Mouse (Mus musculus) embryonic facial prominence, embryonic 12.5 days (tissue): ENCODE data around the gene C2cd2l. TPM values are rescaled to one million over a fixed set of nuclear protein-coding genes. Genes with fewer than 3 reads are reported as not detected.
"Not testable (repeated sequence)": the region's sequence is repeated elsewhere in the genome, so short reads cannot be mapped to it uniquely, and the experiment has no call there.

Experiments
- ATAC-seq: fragments of 200-750 bp; cut with Nextera tagmentation; 2 replicates; pipeline ENCODE4 v1.8.0; 2017; ENCODE audit not compliant: insufficient number of reproducible peaks, insufficient read depth, low FRiP score, low TSS enrichment
- H3K27ac ChIP-seq: fragments of 300-500 bp; sonication (generic); 2 replicates; pipeline ENCODE4 v1.5.1; 2016; ENCODE audit warnings: mild to moderate bottlenecking
- H3K27me3 ChIP-seq: fragments of 300-500 bp; sonication (generic); 2 replicates; pipeline ENCODE4 v1.6.1; 2016; ENCODE audit warnings: mild to moderate bottlenecking, moderate library complexity
- H3K36me3 ChIP-seq: fragments of 300-500 bp; sonication (generic); 2 replicates; pipeline ENCODE4 v1.6.1; 2016; ENCODE audit warnings: mild to moderate bottlenecking
- H3K4me1 ChIP-seq: fragments of 300-500 bp; sonication (generic); 2 replicates; pipeline ENCODE4 v1.6.1; 2016
- H3K4me2 ChIP-seq: fragments of 300-500 bp; sonication (generic); replicated peaks from 2 replicates; pipeline ENCODE4 v1.6.1; 2016; ENCODE audit warnings: mild to moderate bottlenecking, moderate library complexity
- H3K4me3 ChIP-seq: fragments of 300-500 bp; sonication (generic); 2 replicates; pipeline ENCODE4 v1.5.1; 2016; ENCODE audit warnings: mild to moderate bottlenecking
- H3K9ac ChIP-seq: fragments of 300-500 bp; sonication (generic); 2 replicates; pipeline ENCODE4 v1.6.1; 2016; ENCODE audit warnings: mild to moderate bottlenecking, moderate library complexity
- H3K9me3 ChIP-seq: fragments of 300-500 bp; sonication (generic); 2 replicates; pipeline ENCODE4 v1.6.1; 2016; ENCODE audit warnings: mild to moderate bottlenecking, moderate library complexity
- whole genome bisulfite sequencing: fragments of 180-500 bp; shearing (Covaris S2); methylation state at CpG from one replicate; pipeline ENCODE4 v1.1.7; 2016; 5-methylcytosine and 5-hydroxymethylcytosine counted together
- polyA plus RNA-seq: library from polyadenylated mRNA; unstranded; fragments of >200 nt; fragmentation: Nextera tagmentation; extraction: Ambion mirVana; gene quantifications from 2 replicates; pipeline ENCODE4 v1.2.1, GENCODE M21; 2016

C2cd2l gene
- polyA plus RNA-seq, 1 experiment from 2014 or later, result 9.4 TPM

GRCm38 (mm10) chr9:44324147-44324546 is 4.1 kb upstream of the C2cd2l start:
- no peak for ATAC-seq
- Histone ChIP-seq H3K4me2 (no peak overlapping the region), H3K36me3 (0 out of 2 replicates have a peak, but pooled peaks cover 4% of the 10 kb centered on the region), H3K9me3 (no peaks in the 10 kb centered on the region), H3K4me1 (peaks cover 20% of the 10 kb centered on the region), H3K9ac (no peak overlapping the region), H3K27me3 (no peaks in the 10 kb centered on the region), H3K27ac (no peak overlapping the region), H3K4me3 (no peak overlapping the region)
- WGBS, result 81% methylated on average over 6 of the region's 6 CpGs

- H3K4me1 ChIP-seq, result peaks cover 24% of the 10 kb centered on the region
- WGBS, result 92% methylated on average over 4 of the region's 4 CpGs
- H3K27me3 ChIP-seq, ATAC-seq, H3K9me3 ChIP-seq, H3K9ac ChIP-seq, H3K27ac ChIP-seq, H3K4me3 ChIP-seq, H3K36me3 ChIP-seq, H3K4me2 ChIP-seq: not testable (repeated sequence)
These were observed 3.6 kb upstream of the C2cd2l start for GRCm38 (mm10) chr9:44323656-44324055.

DNA sequence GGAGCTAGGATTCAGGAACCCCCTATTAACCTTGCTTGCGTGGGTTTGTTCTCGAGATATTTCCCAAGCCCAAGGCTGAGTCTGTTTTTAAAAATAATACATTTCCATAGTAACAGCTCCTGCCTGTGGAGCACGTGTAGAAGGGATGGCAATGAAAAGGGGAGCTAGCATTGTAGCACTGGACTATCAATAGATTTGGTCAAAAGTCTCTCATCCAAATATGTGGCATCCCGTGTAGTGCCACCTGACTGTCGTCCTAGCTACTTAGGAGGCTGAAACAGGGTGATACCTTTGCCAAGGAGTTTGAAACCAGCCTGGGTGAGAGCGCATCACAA is 681 bp upstream of the C2cd2l start:
- Histone ChIP-seq H3K27ac (0 out of 2 replicates have a peak overlapping the region, but pooled peaks have one; percentile 58), H3K4me2 (peak overlapping the region; percentile 92), H3K9ac (peak overlapping the region; percentile 89; the same call in 1 of the 2 replicates), H3K27me3 (no peaks in the 10 kb centered on the region), H3K9me3 (no peaks in the 10 kb centered on the region), H3K4me3 (peak overlapping the region; percentile 91), H3K4me1 (peaks cover 21% of the 10 kb centered on the region), H3K36me3 (peaks cover 16% of the 10 kb centered on the region)
- 20% methylated on average over 6 of the region's 6 CpGs for WGBS
- peak; percentile 4; the same call in 1 of the 2 replicates for ATAC-seq

- peak overlapping the region; percentile 89 for H3K9ac ChIP-seq
- peak overlapping the region; percentile 57; the same call in 1 of the 2 replicates for H3K27ac ChIP-seq
- peak overlapping the region; percentile 91 for H3K4me3 ChIP-seq
- no peaks in the 10 kb centered on the region for H3K9me3 ChIP-seq
- 2% methylated on average over 37 of the region's 37 CpGs for WGBS
- ATAC-seq, result no peak
- H3K4me2 ChIP-seq, result peak overlapping the region; percentile 92
- peaks cover 19% of the 10 kb centered on the region for H3K4me1 ChIP-seq
- peaks cover 30% of the 10 kb centered on the region for H3K36me3 ChIP-seq
- H3K27me3 ChIP-seq, result no peaks in the 10 kb centered on the region
These were observed 789 bp downstream of the C2cd2l start for GRCm38 (mm10) chr9:44319105-44319886.

- Histone ChIP-seq H3K27ac (no peak overlapping the region), H3K36me3 (peaks cover 35% of the 10 kb centered on the region), H3K27me3 (no peaks in the 10 kb centered on the region), H3K9me3 (no peaks in the 10 kb centered on the region), H3K9ac (no peak overlapping the region), H3K4me1 (peaks cover 19% of the 10 kb centered on the region), H3K4me2 (peak overlapping the region; percentile 92), H3K4me3 (peak overlapping the region; percentile 91)
- no peak for ATAC-seq
- 35% methylated on average over 3 of the region's 3 CpGs for WGBS
These were observed 1.3 kb downstream of the C2cd2l start for GRCm38 (mm10) chr9:44318826-44319095.

GRCm38 (mm10) chr9:44318076-44318825 is 1.8 kb downstream of the C2cd2l start:
- Histone ChIP-seq H3K4me1 (peaks cover 19% of the 10 kb centered on the region), H3K4me2 (peak overlapping the region; percentile 92), H3K27me3 (no peaks in the 10 kb centered on the region), H3K27ac (no peak overlapping the region), H3K9ac (no peak overlapping the region), H3K4me3 (peak overlapping the region; percentile 91; the same call in 1 of the 2 replicates), H3K36me3 (peaks cover 40% of the 10 kb centered on the region), H3K9me3 (no peaks in the 10 kb centered on the region)
- WGBS, result 59% methylated on average over 5 of the region's 5 CpGs
- ATAC-seq, result no peak

DNA sequence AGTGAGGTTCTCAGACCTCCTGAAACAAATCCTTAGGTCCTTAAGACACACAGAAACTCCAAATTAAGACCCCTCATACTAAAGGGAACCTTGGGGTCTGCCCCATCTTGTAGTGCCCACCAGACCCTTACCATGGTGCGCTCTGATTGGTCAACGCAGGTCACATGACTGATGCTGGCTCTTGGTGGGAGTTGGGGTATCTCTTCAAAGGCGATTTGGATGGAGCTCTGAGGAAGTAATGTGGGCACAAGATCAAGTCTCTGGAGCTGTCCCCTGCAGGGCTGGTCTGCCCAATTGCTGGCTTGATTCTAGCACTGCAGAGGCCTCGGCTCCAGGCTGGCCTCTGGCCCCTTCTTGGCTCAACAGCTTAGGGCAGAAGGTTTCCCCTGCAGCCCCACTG is 2.6 kb downstream of the C2cd2l start:
- Histone ChIP-seq H3K4me2 (no peak overlapping the region), H3K36me3 (peaks cover 47% of the 10 kb centered on the region), H3K9me3 (no peaks in the 10 kb centered on the region), H3K4me3 (no peak overlapping the region), H3K27ac (no peak overlapping the region), H3K4me1 (peaks cover 19% of the 10 kb centered on the region), H3K9ac (no peak overlapping the region), H3K27me3 (no peaks in the 10 kb centered on the region)
- ATAC-seq, result no peak
- 74% methylated on average over 4 of the region's 4 CpGs for WGBS

- H3K9me3 ChIP-seq, result no peaks in the 10 kb centered on the region
- peaks cover 4% of the 10 kb centered on the region; the same call in 1 of the 2 replicates for H3K27me3 ChIP-seq
- H3K9ac ChIP-seq, result no peak overlapping the region
- no peak overlapping the region for H3K4me3 ChIP-seq
- peaks cover 48% of the 10 kb centered on the region for H3K36me3 ChIP-seq
- no peak overlapping the region for H3K27ac ChIP-seq
- 94% methylated on average over 18 of the region's 18 CpGs for whole genome bisulfite sequencing
- H3K4me2 ChIP-seq, result no peak overlapping the region
- ATAC-seq, result no peak
- H3K4me1 ChIP-seq, result peaks cover 15% of the 10 kb centered on the region
These were observed 5.2 kb downstream of the C2cd2l start for GRCm38 (mm10) chr9:44314910-44315309.

DNA sequence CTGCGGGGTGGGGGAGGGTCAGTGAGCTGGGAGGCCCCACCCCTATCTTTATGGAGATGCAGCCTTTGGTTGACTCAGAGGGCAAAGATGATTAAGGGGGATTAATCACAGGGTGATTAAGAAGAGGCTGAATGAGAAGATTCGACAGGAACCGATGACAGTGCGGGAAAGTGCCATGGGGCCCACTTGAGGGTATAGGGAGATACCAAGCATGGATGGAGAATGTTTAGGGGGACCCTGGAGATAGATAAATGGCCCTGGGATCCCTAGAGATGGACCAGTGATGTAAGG is 5.9 kb downstream of the C2cd2l start:
- H3K4me1 ChIP-seq, result peaks cover 12% of the 10 kb centered on the region
- H3K27ac ChIP-seq, result no peak overlapping the region
- H3K36me3 ChIP-seq, result peaks cover 48% of the 10 kb centered on the region
- ATAC-seq, result no peak
- peaks cover 4% of the 10 kb centered on the region; the same call in 1 of the 2 replicates for H3K27me3 ChIP-seq
- 74% methylated on average over 4 of the region's 4 CpGs for WGBS
- no peak overlapping the region for H3K4me2 ChIP-seq
- no peak overlapping the region for H3K9ac ChIP-seq
- H3K9me3 ChIP-seq, result no peaks in the 10 kb centered on the region
- no peak overlapping the region for H3K4me3 ChIP-seq

- Histone ChIP-seq H3K4me3 (no peak overlapping the region), H3K27me3 (peaks cover 4% of the 10 kb centered on the region; the same call in 1 of the 2 replicates), H3K4me2 (no peak overlapping the region), H3K36me3 (peaks cover 48% of the 10 kb centered on the region), H3K27ac (no peak overlapping the region), H3K9ac (no peak overlapping the region), H3K4me1 (peaks cover 6% of the 10 kb centered on the region), H3K9me3 (no peaks in the 10 kb centered on the region)
- WGBS, result 81% methylated on average over 19 of the region's 19 CpGs
- ATAC-seq, result no peak
These were observed 6.4 kb downstream of the C2cd2l start for GRCm38 (mm10) chr9:44313476-44314256.

DNA sequence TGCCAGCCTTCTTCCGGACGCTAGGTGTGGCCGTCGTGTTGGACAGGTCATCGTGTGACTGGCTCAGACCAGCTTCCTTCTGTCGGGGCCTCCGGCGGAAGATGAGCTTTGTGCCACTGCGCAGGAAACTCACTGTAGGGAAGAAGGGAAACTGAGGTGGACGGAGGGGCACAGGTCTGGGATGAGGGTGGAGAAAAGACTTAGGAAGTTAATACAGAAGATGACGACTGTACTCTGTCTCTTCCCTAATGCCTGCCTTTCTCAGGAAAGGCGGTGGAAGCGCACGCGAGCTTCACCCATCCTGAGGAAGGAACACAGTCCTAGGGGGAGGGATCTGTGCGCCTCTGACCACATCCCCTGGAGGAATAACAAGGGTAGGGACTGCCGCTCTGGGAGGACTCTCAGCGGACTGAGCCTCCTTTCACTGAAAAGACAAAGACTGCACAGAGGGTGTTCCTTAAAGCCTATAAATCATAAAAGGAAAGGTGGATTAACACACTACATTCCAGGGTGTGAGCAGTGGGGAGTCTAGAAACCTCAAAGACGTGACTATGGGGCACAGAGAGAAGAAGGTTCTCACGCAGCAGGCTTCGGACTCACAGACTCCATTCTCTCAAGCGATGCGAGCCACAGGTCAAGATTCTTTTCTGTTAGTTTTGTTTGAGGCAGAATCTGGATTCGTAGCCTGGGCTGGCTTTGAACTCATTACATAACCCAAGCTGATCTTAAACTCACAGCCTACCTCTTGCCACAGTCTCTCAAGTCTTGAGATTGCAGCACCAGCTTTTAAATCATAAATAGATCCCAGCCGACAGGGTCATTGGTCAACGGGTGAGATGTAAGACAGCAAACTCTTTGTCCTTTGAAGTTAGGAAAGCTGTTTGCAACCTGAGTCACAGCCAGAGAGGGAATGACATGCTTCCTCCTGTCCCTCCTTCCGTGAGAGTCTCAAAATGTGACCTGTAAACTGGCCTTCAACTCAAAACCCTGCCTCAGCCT is 8.7 kb downstream of the C2cd2l start:
- H3K9ac ChIP-seq, result no peak overlapping the region
- H3K27ac ChIP-seq, result no peak overlapping the region
- 14% methylated on average over 27 of the region's 27 CpGs for WGBS
- peaks cover 39% of the 10 kb centered on the region for H3K36me3 ChIP-seq
- no peak for ATAC-seq
- no peak overlapping the region for H3K4me3 ChIP-seq
- H3K9me3 ChIP-seq, result no peaks in the 10 kb centered on the region
- no peaks in the 10 kb centered on the region for H3K4me1 ChIP-seq
- peaks cover 4% of the 10 kb centered on the region; the same call in 1 of the 2 replicates for H3K27me3 ChIP-seq
- peak overlapping the region; percentile 10; the same call in 1 of the 2 replicates for H3K4me2 ChIP-seq
